In genomic region chr2:163699078-163699780, GRCm38 (mm10) we compare ENCODE assay signal across 15 mouse cellular contexts. TPM values are rescaled to one million over a fixed set of nuclear protein-coding genes. Genes with fewer than 3 reads are reported as not detected.
A peak's percentile ranks its signal among the peaks of the same experiment; 100 is the strongest.
DNase-seq lines count a peak whose midpoint lies in the region; ATAC-seq and TF ChIP-seq lines count a peak whose summit lies in the region.
"Had no signal": no experiment of that assay in that cellular context is flagged by ENCODE, and none has a peak within 500 bp of the region (broad histone marks: within the 10 kb centered on the region; RNA-seq: fewer than 3 reads in every experiment).

No protein-coding gene starts in this region.

- H3K4me2 ChIP-seq in liver, embryonic 14.5 days (ENCODE audit: low read depth) = no peak overlapping the region
- H3K4me2 ChIP-seq in forebrain, embryonic 13.5 days = no peak overlapping the region
- H3K4me2 ChIP-seq: kidney, embryonic 15.5 days had no signal

- H3K4me1 ChIP-seq in bone marrow macrophage, adult 2 months (ENCODE audit: control insufficient read depth, insufficient read depth, low read length) = peaks cover 65% of the 10 kb centered on the region
- peaks cover 31 to 50% of the 10 kb centered on the region in 2 experiments for H3K4me1 ChIP-seq in liver, embryonic 14.5 days (replicated peaks; ENCODE audit: control insufficient read depth in 2 of 2, insufficient read depth in 2 of 2, low read length in 1 of 2)
- H3K4me1 ChIP-seq in forebrain, embryonic 13.5 days = peaks cover 17% of the 10 kb centered on the region

- WGBS in liver, embryonic 14.5 days (ENCODE audit: insufficient replicate concordance) = 49% methylated on average over 11 of the region's 11 CpGs
- 87% methylated on average over 11 of the region's 11 CpGs for WGBS in forebrain, embryonic 13.5 days

- no peak for TF ChIP-seq CTCF in gastrocnemius, adult 2 months (IDR thresholded peaks at IDR 0.05)
- no peak for TF ChIP-seq CTCF in layer of hippocampus, adult 2 months (conservative IDR thresholded peaks at IDR 0.05)
- no peak for TF ChIP-seq CTCF in bone marrow macrophage, adult 2 months (IDR thresholded peaks at IDR 0.05; ENCODE audit: low read depth, low read length)
- no peak for TF ChIP-seq CTCF in liver, embryonic 14.5 days (IDR thresholded peaks at IDR 0.05; ENCODE audit: low read depth)

- intact Hi-C loops in gastrocnemius, adult 2 months (cut with DNase I) = no loop called here

- ATAC-seq in liver, embryonic 14.5 days (ENCODE audit: insufficient read depth) = peak; percentile 62; the same call in 1 of the 2 replicates
- ATAC-seq in forebrain, embryonic 13.5 days = no peak

- TF ChIP-seq POLR2A in bone marrow macrophage, adult 2 months (IDR thresholded peaks at IDR 0.05; ENCODE audit: borderline replicate concordance, low read depth, low read length) = no peak

- peak overlapping the region; percentile 81; the same call in 1 of the 2 replicates for H3K27ac ChIP-seq in gastrocnemius, adult 2 months
- peak overlapping the region; percentile 72 for H3K27ac ChIP-seq in layer of hippocampus, adult 2 months
- peak overlapping the region; percentile 89 for H3K27ac ChIP-seq in bone marrow macrophage, adult 2 months (ENCODE audit: insufficient read depth, low read depth, low read length)
- H3K27ac ChIP-seq in liver, embryonic 14.5 days = no peak overlapping the region
- no peak overlapping the region; the same call in 1 of the 2 replicates for H3K27ac ChIP-seq in forebrain, embryonic 13.5 days

- H3K36me3 ChIP-seq in liver, embryonic 14.5 days (replicated peaks; ENCODE audit: control insufficient read depth, insufficient read depth, low read depth) = no peaks in the 10 kb centered on the region
- H3K36me3 ChIP-seq in forebrain, embryonic 13.5 days (ENCODE audit: poor library complexity, severe bottlenecking) = no peaks in the 10 kb centered on the region

- H3K9ac ChIP-seq in liver, embryonic 14.5 days (replicated peaks) = no peak overlapping the region
- H3K9ac ChIP-seq in forebrain, embryonic 13.5 days = no peak overlapping the region
- H3K9ac ChIP-seq: kidney, embryonic 15.5 days had no signal

- no peak overlapping the region for H3K4me3 ChIP-seq in gastrocnemius, adult 2 months
- H3K4me3 ChIP-seq in layer of hippocampus, adult 2 months = no peak overlapping the region
- H3K4me3 ChIP-seq in bone marrow macrophage, adult 2 months (ENCODE audit: insufficient read depth, low read length) = no peak overlapping the region
- H3K4me3 ChIP-seq in liver, embryonic 14.5 days (ENCODE audit: insufficient read depth in 1 of 2, low read depth in 2 of 2, low read length in 2 of 2) = no peak overlapping the region
- H3K4me3 ChIP-seq in forebrain, embryonic 13.5 days = no peak overlapping the region
- H3K4me3 ChIP-seq: erythroblast, embryonic 14.5 days; kidney, embryonic 15.5 days had no signal

- no peak for DNase-seq in gastrocnemius, adult 2 months
- DNase-seq in gastrocnemius, postnatal 25 days = no peak
- DNase-seq in layer of hippocampus, adult 2 months (ENCODE audit: low spot score in 2 of 2) = no peak
- DNase-seq in layer of hippocampus, adult 8-10 months (ENCODE audit: low spot score in 2 of 2) = no peak
- no peak for DNase-seq in liver, embryonic 14.5 days (ENCODE audit: low read depth in 3 of 3, low spot score in 3 of 3)
- no peak for DNase-seq in adrenal gland, adult 18-20 months (ENCODE audit: low spot score in 2 of 2)
- DNase-seq: adrenal gland, postnatal 14 days; B cell, adult 2 months; cerebellum, postnatal 10 days; layer of hippocampus, postnatal 36 days; lung, postnatal 14 days had no signal

- H3K27me3 ChIP-seq in liver, embryonic 14.5 days (ENCODE audit: control insufficient read depth, insufficient read depth, low read length) = no peaks in the 10 kb centered on the region
- no peaks in the 10 kb centered on the region for H3K27me3 ChIP-seq in forebrain, embryonic 13.5 days
- H3K27me3 ChIP-seq: kidney, embryonic 15.5 days had no signal

- no peaks in the 10 kb centered on the region for H3K9me3 ChIP-seq in liver, embryonic 14.5 days (ENCODE audit: control insufficient read depth, low read length)
- H3K9me3 ChIP-seq in forebrain, embryonic 13.5 days (replicated peaks) = no peaks in the 10 kb centered on the region
- H3K9me3 ChIP-seq: kidney, embryonic 15.5 days had no signal

- TF ChIP-seq EP300 in liver, embryonic 14.5 days (IDR thresholded peaks at IDR 0.05; ENCODE audit: low read depth) = no peak

RNA-seq across cellular contexts. Expression of gene Pkig, which starts 41.0 kb away (rescaled TPM):
- 100 to 1,000 TPM in 1 of 2 experiments, 10 to 100 TPM in 1; 93.9 to 125 TPM for total RNA-seq in gastrocnemius, adult 2 months (2021)
- 10 to 100 TPM; 72.1 to 93.5 TPM for total RNA-seq in gastrocnemius, postnatal 25 days (2021)
- 10 to 100 TPM; 93.7 to 93.9 TPM for total RNA-seq in layer of hippocampus, adult 2 months (2021)
- 10 to 100 TPM; 67.0 to 98.4 (median 83.6) TPM for total RNA-seq in layer of hippocampus, adult 8-10 months (2022)
- polyA plus RNA-seq in bone marrow macrophage, adult 2 months (2012; ENCODE audit: insufficient read depth, insufficient read length, missing spikeins) = 83.8 and 87.8 TPM in 2 replicates
- polyA plus RNA-seq in liver, embryonic 14.5 days (2012; rRNA removed) = 50.9 and 52.3 TPM in 2 replicates
- polyA plus RNA-seq in liver, embryonic 14.5 days (2014; fragmentation: Nextera tagmentation; extraction: Ambion mirVana) = 99.0 and 107 TPM in 2 replicates
- polyA plus RNA-seq in forebrain, embryonic 13.5 days (2015; fragmentation: Nextera tagmentation; extraction: Ambion mirVana) = 169 and 170 TPM in 2 replicates
- 10 to 100 TPM; 37.4 to 38.3 TPM for total RNA-seq in adrenal gland, adult 18-20 months (2021)

RNA-seq across cellular contexts. Expression of gene Ada, which starts 50.8 kb away (rescaled TPM):
- under 1 TPM; 0.38 to 0.39 TPM for total RNA-seq in gastrocnemius, adult 2 months (2021)
- total RNA-seq in gastrocnemius, postnatal 25 days (2021) = 1 to 10 TPM in 1 of 2 experiments, under 1 TPM in 1; 0.20 to 1.0 TPM
- total RNA-seq in layer of hippocampus, adult 2 months (2021) = 1 to 10 TPM; 1.1 to 1.9 TPM
- 1 to 10 TPM in 3 of 4 experiments, under 1 TPM in 1; 0.73 to 1.6 (median 1.5) TPM for total RNA-seq in layer of hippocampus, adult 8-10 months (2022)
- 3.3 and 5.3 TPM in 2 replicates for polyA plus RNA-seq in bone marrow macrophage, adult 2 months (2012; ENCODE audit: insufficient read depth, insufficient read length, missing spikeins)
- polyA plus RNA-seq in liver, embryonic 14.5 days (2012; rRNA removed) = 1.7 and 2.9 TPM in 2 replicates
- polyA plus RNA-seq in liver, embryonic 14.5 days (2014; fragmentation: Nextera tagmentation; extraction: Ambion mirVana) = 3.8 and 4.1 TPM in 2 replicates
- polyA plus RNA-seq in forebrain, embryonic 13.5 days (2015; fragmentation: Nextera tagmentation; extraction: Ambion mirVana) = 6.6 and 7.3 TPM in 2 replicates
- total RNA-seq in adrenal gland, adult 18-20 months (2021) = 1 to 10 TPM; 2.9 to 3.5 TPM

RNA-seq across cellular contexts. Expression of gene Serinc3, which starts 54.3 kb away (rescaled TPM):
- 100 to 1,000 TPM; 118 to 147 TPM for total RNA-seq in gastrocnemius, adult 2 months (2021)
- total RNA-seq in gastrocnemius, postnatal 25 days (2021) = 100 to 1,000 TPM in 1 of 2 experiments, 10 to 100 TPM in 1; 97.5 to 115 TPM
- total RNA-seq in layer of hippocampus, adult 2 months (2021) = 100 to 1,000 TPM; 198 to 204 TPM
- total RNA-seq in layer of hippocampus, adult 8-10 months (2022) = 100 to 1,000 TPM; 201 to 242 (median 213) TPM
- polyA plus RNA-seq in bone marrow macrophage, adult 2 months (2012; ENCODE audit: insufficient read depth, insufficient read length, missing spikeins) = 1,486 and 1,613 TPM in 2 replicates
- 225 and 257 TPM in 2 replicates for polyA plus RNA-seq in liver, embryonic 14.5 days (2012; rRNA removed)
- polyA plus RNA-seq in liver, embryonic 14.5 days (2014; fragmentation: Nextera tagmentation; extraction: Ambion mirVana) = 165 TPM in 2 replicates
- 23.9 and 26.4 TPM in 2 replicates for polyA plus RNA-seq in forebrain, embryonic 13.5 days (2015; fragmentation: Nextera tagmentation; extraction: Ambion mirVana)
- total RNA-seq in adrenal gland, adult 18-20 months (2021) = 100 to 1,000 TPM; 521 to 567 TPM

Comparison
In these comparisons a context has a peak if more than half of its experiments do, and no peak if none do; other contexts are left out.
1. H3K27ac ChIP-seq: peak in gastrocnemius, adult 2 months (single experiment), layer of hippocampus, adult 2 months (single experiment) and bone marrow macrophage, adult 2 months (single experiment); none in liver, embryonic 14.5 days (single experiment) and forebrain, embryonic 13.5 days (single experiment).